Mouse (Mus musculus) heart, embryonic 15.5 days (tissue): ENCODE data around the gene Tinf2. TPM values are rescaled to one million over a fixed set of nuclear protein-coding genes. Genes with fewer than 3 reads are reported as not detected.

Experiments
- ATAC-seq: fragments of 200-750 bp; cut with Nextera tagmentation; replicated peaks from 2 replicates; pipeline ENCODE4 v1.8.0; 2017; ENCODE audit warnings: low read depth, moderate TSS enrichment; ENCODE audit not compliant: insufficient number of reproducible peaks, insufficient read depth, low FRiP score
- H3K27ac ChIP-seq: fragments of 300-500 bp; sonication (generic); 2 replicates; pipeline ENCODE4 v1.5.1; 2015; ENCODE audit warnings: mild to moderate bottlenecking, inconsistent platforms
- H3K27me3 ChIP-seq: fragments of 300-500 bp; sonication (generic); 2 replicates; pipeline ENCODE4 v1.6.1; 2015; ENCODE audit warnings: inconsistent platforms
- H3K36me3 ChIP-seq: fragments of 300-500 bp; sonication (generic); 2 replicates; pipeline ENCODE4 v1.6.1; 2015; ENCODE audit warnings: mild to moderate bottlenecking, inconsistent platforms
- H3K4me1 ChIP-seq: fragments of 300-500 bp; sonication (generic); replicated peaks from 2 replicates; pipeline ENCODE4 v1.6.1; 2015; ENCODE audit warnings: inconsistent platforms
- H3K4me2 ChIP-seq: fragments of 300-500 bp; sonication (generic); 2 replicates; pipeline ENCODE4 v1.6.1; 2015; ENCODE audit warnings: inconsistent platforms, mild to moderate bottlenecking, moderate library complexity
- H3K4me3 ChIP-seq: fragments of 300-500 bp; sonication (generic); 2 replicates; pipeline ENCODE4 v1.5.1; 2015; ENCODE audit warnings: mild to moderate bottlenecking, inconsistent platforms
- H3K9ac ChIP-seq: fragments of 300-500 bp; sonication (generic); 2 replicates; pipeline ENCODE4 v1.6.1; 2015; ENCODE audit warnings: mild to moderate bottlenecking, inconsistent platforms
- H3K9me3 ChIP-seq: fragments of 300-500 bp; sonication (generic); replicated peaks from 2 replicates; pipeline ENCODE4 v1.6.1; 2016; ENCODE audit warnings: inconsistent platforms
- WGBS: fragments of 180-500 bp; shearing (Covaris S2); methylation state at CpG from one replicate; pipeline ENCODE4 v1.1.7; 2015; ENCODE audit warnings: mixed read lengths; 5-methylcytosine and 5-hydroxymethylcytosine counted together
- polyA plus RNA-seq: library from polyadenylated mRNA; unstranded; fragments of >200 nt; fragmentation: Nextera tagmentation; extraction: Ambion mirVana; gene quantifications from 2 replicates; pipeline ENCODE4 v1.2.1, GENCODE M21; 2015

The Tinf2 gene
- polyA plus RNA-seq, 1 experiment from 2014 or later, result 26.1 TPM

DNA sequence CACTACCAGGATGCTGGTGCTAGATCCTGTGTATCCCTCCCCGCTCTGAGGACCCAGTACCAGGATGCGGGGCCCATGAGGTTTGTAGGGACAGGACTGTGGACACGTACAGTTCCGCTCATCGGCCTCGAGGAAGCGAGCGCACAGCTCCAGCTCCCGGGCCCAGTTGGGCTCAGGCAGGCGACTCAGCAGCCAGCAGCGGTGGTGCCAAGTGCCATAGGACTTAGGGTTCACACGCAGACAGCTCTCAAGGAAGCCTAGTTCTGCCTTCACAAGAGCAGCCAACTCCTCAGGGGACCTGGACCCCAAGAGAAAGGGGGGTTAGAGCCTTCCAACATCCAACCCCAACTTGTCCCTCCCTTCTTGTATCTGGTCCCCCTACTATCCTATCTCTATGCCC lies 39.0 kb upstream of the Tinf2 start:
- Histone ChIP-seq H3K9me3 (no peaks in the 10 kb centered on the region), H3K4me3 (no peak overlapping the region), H3K4me1 (peaks cover 7% of the 10 kb centered on the region), H3K9ac (no peak overlapping the region), H3K27me3 (no peaks in the 10 kb centered on the region), H3K27ac (no peak overlapping the region), H3K36me3 (peaks cover 20% of the 10 kb centered on the region; the same call in 1 of the 2 replicates), H3K4me2 (no peak overlapping the region)
- no peak for ATAC-seq
- WGBS, result 89% methylated on average over 12 of the region's 12 CpGs

DNA sequence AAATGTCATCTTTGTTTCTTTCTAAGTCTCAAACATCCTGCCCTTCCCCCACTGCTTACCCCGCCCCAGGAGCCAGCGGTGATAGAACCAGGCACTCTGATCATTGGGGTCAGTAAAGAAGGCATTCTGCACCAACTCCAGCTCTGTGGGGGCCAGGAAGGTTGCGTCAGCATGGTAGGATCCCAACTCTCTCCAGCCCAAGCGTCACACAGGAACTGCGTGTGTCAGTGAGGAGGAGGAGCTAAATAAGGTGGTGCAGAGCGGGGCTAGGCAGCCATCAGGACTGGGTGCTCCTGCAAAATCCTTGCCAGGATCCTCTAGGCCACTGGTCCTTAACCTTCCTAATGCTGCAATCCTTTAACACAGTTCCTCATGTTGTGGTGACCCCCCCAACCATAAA lies 38.1 kb upstream of the Tinf2 start:
- WGBS, result 82% methylated on average over 6 of the region's 6 CpGs
- H3K9ac ChIP-seq, result no peak overlapping the region
- no peak for ATAC-seq

GRCm38 (mm10) chr14:55716884-55717283 lies 35.3 kb upstream of the Tinf2 start:
- Histone ChIP-seq H3K9ac (no peak overlapping the region), H3K4me2 (no peak overlapping the region), H3K27ac (no peak overlapping the region), H3K4me1 (peaks cover 11% of the 10 kb centered on the region), H3K4me3 (no peak overlapping the region), H3K27me3 (peaks cover 14% of the 10 kb centered on the region), H3K36me3 (peaks cover 20% of the 10 kb centered on the region; the same call in 1 of the 2 replicates), H3K9me3 (no peaks in the 10 kb centered on the region)
- no peak for ATAC-seq
- WGBS, result 82% methylated on average over 8 of the region's 8 CpGs

More for the DNA sequence above, 38.1 kb upstream of the Tinf2 start:
- H3K4me2 ChIP-seq, result no peak overlapping the region
- no peak overlapping the region for H3K4me3 ChIP-seq
- no peak overlapping the region for H3K27ac ChIP-seq
- peaks cover 20% of the 10 kb centered on the region; the same call in 1 of the 2 replicates for H3K36me3 ChIP-seq
- H3K27me3 ChIP-seq, result no peaks in the 10 kb centered on the region
- H3K9me3 ChIP-seq, result no peaks in the 10 kb centered on the region
- H3K4me1 ChIP-seq, result peaks cover 7% of the 10 kb centered on the region

DNA sequence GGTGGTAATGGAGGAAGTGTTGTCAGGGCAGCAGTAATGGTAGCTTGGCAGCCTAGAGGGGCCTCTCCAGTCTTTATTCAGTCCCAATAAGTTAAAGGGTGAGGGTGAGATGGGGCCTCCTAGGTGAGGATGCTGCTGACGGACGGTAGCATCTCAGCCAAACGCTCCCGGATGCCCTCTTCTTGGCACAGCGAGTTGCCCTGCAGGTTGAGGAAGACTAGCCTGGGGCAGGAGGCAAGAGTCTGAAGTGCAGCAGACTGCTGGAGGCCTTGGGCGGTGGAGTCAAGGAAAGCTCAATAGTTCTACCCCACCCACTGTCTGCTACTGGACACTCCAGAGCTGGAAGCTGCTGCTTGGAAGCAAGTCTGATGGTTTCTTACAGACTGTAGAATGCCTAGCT lies 34.7 kb upstream of the Tinf2 start:
- Histone ChIP-seq H3K36me3 (peaks cover 20% of the 10 kb centered on the region; the same call in 1 of the 2 replicates), H3K27me3 (peaks cover 20% of the 10 kb centered on the region), H3K9me3 (no peaks in the 10 kb centered on the region), H3K4me1 (peaks cover 11% of the 10 kb centered on the region), H3K27ac (no peak overlapping the region), H3K9ac (no peak overlapping the region), H3K4me3 (no peak overlapping the region), H3K4me2 (no peak overlapping the region)
- ATAC-seq, result no peak
- 91% methylated on average over 6 of the region's 6 CpGs for WGBS

GRCm38 (mm10) chr14:55714893-55715292 lies 33.3 kb upstream of the Tinf2 start:
- no peak for ATAC-seq

GRCm38 (mm10) chr14:55713729-55714122 lies 32.1 kb upstream of the Tinf2 start, which contains the start of gene Tgm1:
Tgm1 (minus strand) TSS chr14:55713926.
- H3K4me1 ChIP-seq, result peaks cover 11% of the 10 kb centered on the region
- H3K9ac ChIP-seq, result no peak within 1 kb of the TSS
- no peak for ATAC-seq
- WGBS, result 25% methylated on average over 4 of the region's 4 CpGs
- peaks cover 20% of the 10 kb centered on the region for H3K27me3 ChIP-seq
- H3K9me3 ChIP-seq, result no peaks in the 10 kb centered on the region
- H3K4me3 ChIP-seq, result peak within 1 kb of the TSS; percentile 28
- peaks cover 10% of the 10 kb centered on the region; the same call in 1 of the 2 replicates for H3K36me3 ChIP-seq
- no peak within 1 kb of the TSS for H3K27ac ChIP-seq
- H3K4me2 ChIP-seq, result peak within 1 kb of the TSS; percentile 56

More at GRCm38 (mm10) chr14:55714893-55715292, 33.3 kb upstream of the Tinf2 start:
- H3K36me3 ChIP-seq, result peaks cover 17% of the 10 kb centered on the region; the same call in 1 of the 2 replicates
- no peak overlapping the region for H3K4me2 ChIP-seq
- no peak overlapping the region for H3K9ac ChIP-seq
- H3K9me3 ChIP-seq, result no peaks in the 10 kb centered on the region
- H3K27me3 ChIP-seq, result peaks cover 20% of the 10 kb centered on the region
- no peak overlapping the region for H3K4me3 ChIP-seq
- H3K4me1 ChIP-seq, result peaks cover 11% of the 10 kb centered on the region
- WGBS, result 31% methylated on average over 6 of the region's 6 CpGs
- no peak overlapping the region for H3K27ac ChIP-seq

GRCm38 (mm10) chr14:55713007-55713728 lies 31.5 kb upstream of the Tinf2 start:
- ATAC-seq, result 0 out of 2 replicates have a peak, but pooled peaks have one; percentile 36
- Histone ChIP-seq H3K4me2 (peak overlapping the region; percentile 56), H3K36me3 (peaks cover 6% of the 10 kb centered on the region; the same call in 1 of the 2 replicates), H3K4me3 (peak overlapping the region; percentile 28), H3K27me3 (peaks cover 20% of the 10 kb centered on the region), H3K9ac (no peak overlapping the region), H3K4me1 (peaks cover 11% of the 10 kb centered on the region), H3K9me3 (no peaks in the 10 kb centered on the region), H3K27ac (no peak overlapping the region)
- WGBS, result 13% methylated on average over 25 of the region's 25 CpGs

DNA sequence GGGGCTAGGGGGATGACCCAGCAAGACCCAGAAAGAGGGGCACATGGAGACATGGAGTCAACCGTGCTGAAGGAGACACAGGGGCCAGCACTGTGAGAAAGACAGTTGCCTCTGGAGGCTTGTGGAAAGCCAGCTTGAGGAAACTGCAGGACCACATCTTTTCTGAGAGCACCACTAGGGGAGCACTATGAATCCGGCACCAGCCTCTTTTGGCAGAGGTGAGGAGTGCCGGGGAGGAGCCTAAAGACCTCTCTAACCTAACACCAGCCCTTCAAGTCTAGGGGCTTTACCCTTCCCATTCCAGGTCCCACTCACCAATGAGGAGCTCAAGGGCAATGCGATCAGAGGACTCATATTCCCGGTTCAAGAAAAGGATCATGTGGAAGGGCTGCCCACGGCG lies 30.2 kb upstream of the Tinf2 start:
- Histone ChIP-seq H3K36me3 (no peaks in the 10 kb centered on the region), H3K27me3 (peaks cover 20% of the 10 kb centered on the region), H3K4me2 (no peak overlapping the region), H3K4me3 (no peak overlapping the region), H3K4me1 (peaks cover 11% of the 10 kb centered on the region), H3K27ac (no peak overlapping the region), H3K9ac (no peak overlapping the region), H3K9me3 (no peaks in the 10 kb centered on the region)
- WGBS, result 71% methylated on average over 7 of the region's 7 CpGs
- no peak for ATAC-seq

DNA sequence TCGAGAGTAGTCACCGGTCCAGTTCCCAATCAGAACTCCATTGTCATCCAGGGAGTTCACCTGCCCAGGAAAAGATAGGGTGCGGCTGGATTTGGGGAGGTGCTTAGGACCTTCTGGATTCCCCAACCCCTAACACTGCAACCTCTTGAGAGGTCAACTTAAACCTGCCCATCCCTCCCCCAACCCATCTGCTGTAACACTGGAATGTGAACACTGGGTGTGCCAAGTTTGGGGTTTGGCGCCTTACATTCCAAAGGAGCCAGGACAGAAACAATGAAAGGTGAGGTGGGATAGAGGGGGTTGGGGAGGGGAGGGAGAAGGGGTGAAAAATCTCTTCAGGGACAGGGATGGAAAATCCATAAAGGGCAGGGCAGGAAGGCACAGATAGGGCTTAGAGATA lies 27.9 kb upstream of the Tinf2 start:
- no peak overlapping the region for H3K27ac ChIP-seq
- no peak overlapping the region for H3K4me3 ChIP-seq
- H3K27me3 ChIP-seq, result peaks cover 22% of the 10 kb centered on the region
- ATAC-seq, result no peak
- H3K9me3 ChIP-seq, result no peaks in the 10 kb centered on the region
- H3K4me2 ChIP-seq, result no peak overlapping the region
- no peak overlapping the region for H3K9ac ChIP-seq
- peaks cover 11% of the 10 kb centered on the region for H3K4me1 ChIP-seq
- H3K36me3 ChIP-seq, result no peaks in the 10 kb centered on the region
- WGBS, result 80% methylated on average over 4 of the region's 4 CpGs

DNA sequence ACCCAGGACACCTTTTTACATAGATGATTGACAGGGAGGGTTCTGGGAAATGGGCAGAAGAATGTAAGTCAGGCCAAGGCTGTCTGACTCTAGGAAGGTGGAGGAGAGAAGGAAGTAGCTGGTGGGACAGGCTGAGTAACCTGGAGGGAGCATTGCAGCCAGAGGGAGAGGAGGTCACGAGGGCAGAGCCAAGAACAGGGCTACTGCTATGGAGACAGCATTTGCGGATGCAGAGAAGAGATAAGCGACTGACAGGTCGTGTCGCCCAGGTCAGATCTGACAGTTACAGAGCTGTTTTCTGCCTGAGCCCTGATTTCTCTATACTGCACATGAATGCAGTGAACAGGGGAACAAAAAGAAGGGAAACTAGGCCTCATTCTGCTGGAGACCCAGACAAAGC lies 25.8 kb upstream of the Tinf2 start:
- H3K27me3 ChIP-seq, result peaks cover 13% of the 10 kb centered on the region
- H3K4me2 ChIP-seq, result no peak overlapping the region
- H3K27ac ChIP-seq, result no peak overlapping the region
- H3K4me1 ChIP-seq, result no peaks in the 10 kb centered on the region
- ATAC-seq, result no peak
- H3K4me3 ChIP-seq, result no peak overlapping the region
- H3K9ac ChIP-seq, result no peak overlapping the region
- H3K36me3 ChIP-seq, result no peaks in the 10 kb centered on the region
- 58% methylated on average over 5 of the region's 5 CpGs for WGBS
- H3K9me3 ChIP-seq, result no peaks in the 10 kb centered on the region

DNA sequence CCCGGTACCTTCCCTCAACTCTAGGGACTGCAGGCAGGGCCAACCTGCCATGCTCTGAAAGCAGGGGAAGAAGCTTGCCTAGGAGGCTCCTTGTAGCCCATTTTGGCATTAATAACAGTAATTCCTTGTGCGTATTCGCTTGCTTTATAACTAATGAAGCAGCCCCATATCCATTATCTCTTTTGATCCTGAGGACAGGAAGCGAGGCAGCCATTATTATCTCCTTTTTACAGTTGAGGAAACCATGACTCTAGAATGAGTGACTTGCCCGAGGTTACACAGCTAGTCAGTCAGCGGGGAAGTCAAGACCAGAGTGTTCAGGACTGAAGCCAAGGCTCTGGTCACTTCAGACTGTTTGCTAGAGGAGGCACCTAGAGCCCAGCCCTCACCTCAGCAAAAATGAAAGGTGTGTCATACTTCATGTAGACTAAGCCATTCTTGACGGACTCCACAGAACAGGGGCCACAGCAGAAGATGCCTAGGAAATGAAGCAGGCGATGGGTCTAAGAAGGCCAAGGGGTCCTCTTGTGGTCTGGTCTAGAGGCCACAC lies 24.5 kb upstream of the Tinf2 start:
- WGBS, result 74% methylated on average over 8 of the region's 8 CpGs
- no peak for ATAC-seq

More for the DNA sequence above, 24.5 kb upstream of the Tinf2 start:
- Histone ChIP-seq H3K36me3 (no peaks in the 10 kb centered on the region), H3K27ac (no peak overlapping the region), H3K4me1 (no peaks in the 10 kb centered on the region), H3K4me2 (no peak overlapping the region), H3K27me3 (peaks cover 2% of the 10 kb centered on the region; the same call in 1 of the 2 replicates), H3K9me3 (no peaks in the 10 kb centered on the region), H3K9ac (no peak overlapping the region), H3K4me3 (no peak overlapping the region)
